Mouse (Mus musculus) granulocyte monocyte progenitor cell, adult 5-6 weeks (primary cell): ENCODE results near the gene Gm14190. TPM values are rescaled to one million over a fixed set of nuclear protein-coding genes. Genes with fewer than 3 reads are reported as not detected.
"Not testable (repeated sequence)": the region's sequence is repeated elsewhere in the genome, so short reads cannot be mapped to it uniquely, and the experiment has no call there.

Experiments
- ATAC-seq: replicated peaks from 2 replicates; pipeline ENCODE4 v1.8.0; 2016; ENCODE audit warnings: mild to moderate bottlenecking, moderate TSS enrichment, inconsistent platforms; ENCODE audit not compliant: poor library complexity, severe bottlenecking
- total RNA-seq, 2 experiments: library from RNA; stranded (forward) in 1 of 2; stranded (reverse) in 1 of 2; fragments of 200-712, 200-1000 nt in 1 of 2; fragments of >200 nt in 1 of 2; fragmentation: Nextera tagmentation in 1 of 2; gene quantifications; 2 replicates each; pipeline ENCODE4 v1.2.3; 2014 to 2017

Gene Gm14190
- not detected in 2 replicates for total RNA-seq (2014; fragmentation: Nextera tagmentation)
- not detected in 2 replicates for total RNA-seq (2017)

- ATAC-seq, result no peak
Measured at GRCm38 (mm10) chr11:99690463-99690862, at the start of gene Gm14190. Gm14190 (minus strand) TSS chr11:99690740.

- ATAC-seq, result no peak
Measured at GRCm38 (mm10) chr11:99734190-99734589, 43.6 kb upstream of the Gm14190 start, which contains the start of gene Gm14180. Gm14180 (minus strand) TSS chr11:99734290.

GRCm38 (mm10) chr11:99724061-99724460 lies 33.5 kb upstream of the Gm14190 start:
- no peak for ATAC-seq

DNA sequence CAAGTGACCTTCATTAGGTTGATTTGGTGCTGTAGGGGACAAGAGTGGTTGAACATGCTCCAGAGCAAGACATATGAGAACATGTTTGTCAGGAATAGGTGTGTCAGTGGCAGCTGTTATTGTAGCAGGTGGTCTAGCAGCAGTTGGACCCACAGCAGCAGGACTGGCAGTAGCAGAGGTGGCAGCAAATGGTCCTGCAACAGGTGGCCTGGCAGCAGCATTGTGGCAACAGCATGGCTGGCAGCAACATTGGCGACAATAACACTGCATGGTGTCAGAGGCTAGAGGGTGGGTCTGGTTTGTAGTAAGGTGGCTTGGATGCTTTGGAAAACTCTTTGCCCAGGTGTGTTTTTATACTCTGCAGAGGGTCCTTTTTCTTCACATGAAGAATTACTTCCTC lies 28.2 kb upstream of the Gm14190 start:
- no peak for ATAC-seq

DNA sequence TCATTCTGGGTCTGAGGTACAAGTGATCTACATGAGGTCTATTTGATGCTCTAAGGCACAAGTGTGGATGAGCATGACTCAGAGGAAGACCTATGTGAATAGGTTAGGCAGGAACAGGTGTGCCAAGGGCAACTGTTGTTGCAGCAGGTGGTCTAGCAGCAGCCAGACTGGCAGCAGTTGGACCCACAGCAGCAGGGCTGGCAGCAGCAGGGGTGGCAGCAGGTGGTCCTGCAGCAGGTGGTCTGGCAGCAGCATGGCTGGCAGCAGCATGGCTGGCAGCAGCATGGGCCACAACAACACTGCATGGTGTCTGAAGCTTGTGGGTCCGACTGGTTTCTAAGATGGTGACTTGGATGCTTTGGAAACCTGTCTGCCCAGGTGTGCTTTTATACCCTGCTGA lies 5.3 kb downstream of the Gm14190 start:
- not testable (repeated sequence) for ATAC-seq

DNA sequence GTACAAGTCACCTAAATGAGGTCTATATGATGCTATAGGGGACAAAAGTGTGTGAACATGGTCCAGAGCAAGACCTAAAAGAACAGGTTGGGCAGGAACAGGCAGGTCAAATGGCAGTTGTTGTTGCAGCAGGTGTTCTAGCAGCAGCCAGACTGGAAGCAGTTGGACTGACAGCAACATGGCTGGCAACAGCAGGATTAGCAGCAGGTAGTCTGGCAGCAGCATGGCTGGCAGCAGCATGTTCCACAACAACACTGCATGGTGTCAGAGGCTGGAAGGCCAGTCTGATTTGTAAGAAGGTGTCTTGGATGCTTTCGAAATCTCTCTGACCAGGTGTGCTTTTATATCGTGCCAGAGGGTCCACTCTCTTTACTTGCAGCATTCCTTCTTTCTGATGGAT lies 7.1 kb downstream of the Gm14190 start:
- no peak for ATAC-seq

DNA sequence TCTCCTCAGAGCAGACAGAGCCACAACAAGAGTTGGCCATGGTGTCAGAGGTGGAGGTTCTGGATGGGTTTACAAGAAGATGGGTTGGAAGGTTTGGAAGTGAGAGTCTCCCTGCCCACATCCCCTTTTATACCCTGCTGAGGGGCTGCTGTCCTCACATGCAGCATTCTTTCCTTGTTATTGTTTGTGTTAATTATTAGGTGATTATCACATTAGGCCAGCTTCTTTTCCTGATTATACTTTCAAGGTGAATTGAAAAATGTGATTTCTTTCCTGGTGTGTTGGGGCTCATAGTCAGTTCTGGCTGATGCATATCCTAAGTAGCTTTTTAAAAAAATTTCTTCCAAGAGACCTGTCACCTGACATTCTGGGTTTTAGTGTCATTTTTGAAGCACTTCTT lies 24.7 kb downstream of the Gm14190 start, which contains the start of gene Krtap4-6:
TSS of gene Krtap4-6 (minus strand) at position 101 of the 400 bp plus-strand sequence.
- no peak for ATAC-seq

DNA sequence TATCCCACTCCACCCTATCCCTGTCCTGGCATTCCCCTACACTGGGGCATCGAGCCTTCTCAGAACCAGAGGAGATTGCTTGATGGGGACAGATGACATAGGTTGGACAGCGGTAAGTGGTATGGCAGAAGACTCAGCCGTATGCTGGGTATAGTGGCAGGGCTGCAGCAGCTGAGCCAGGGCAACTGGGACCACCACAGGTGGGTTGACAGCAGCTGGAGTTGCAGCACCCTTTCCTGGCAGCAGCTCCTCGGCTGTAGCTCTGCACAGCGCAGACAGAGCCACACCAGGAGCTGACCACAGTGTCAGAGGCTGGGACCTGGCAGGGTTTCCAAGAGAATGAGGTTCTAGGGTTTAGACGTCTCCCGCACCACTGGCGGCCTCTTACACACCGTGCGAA lies 27.7 kb downstream of the Gm14190 start:
- ATAC-seq, result no peak

DNA sequence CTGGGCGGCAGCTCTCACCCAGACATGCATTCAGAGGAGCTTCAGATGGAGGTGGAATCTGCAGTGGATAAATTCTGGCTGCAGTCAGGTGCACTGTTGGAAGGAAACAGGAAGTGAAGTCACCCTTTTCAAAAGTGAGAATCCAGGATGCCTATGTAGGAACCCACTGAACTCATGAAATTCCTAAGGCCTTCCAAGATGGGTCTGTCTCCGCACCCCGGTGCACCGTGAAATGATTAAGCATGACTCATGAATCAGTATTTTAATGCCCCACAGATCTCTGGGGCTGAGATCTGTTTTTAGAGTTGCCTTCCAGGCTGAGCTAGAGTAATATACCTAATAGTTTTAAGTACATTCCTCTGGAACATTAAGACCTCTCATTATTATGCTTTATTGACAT lies 31.3 kb downstream of the Gm14190 start:
- no peak for ATAC-seq

- not testable (repeated sequence) for ATAC-seq
Measured at GRCm38 (mm10) chr11:99658467-99659010, 32.0 kb downstream of the Gm14190 start, which contains the start of gene Gm11563. Gm11563 (minus strand) TSS chr11:99658960.

DNA sequence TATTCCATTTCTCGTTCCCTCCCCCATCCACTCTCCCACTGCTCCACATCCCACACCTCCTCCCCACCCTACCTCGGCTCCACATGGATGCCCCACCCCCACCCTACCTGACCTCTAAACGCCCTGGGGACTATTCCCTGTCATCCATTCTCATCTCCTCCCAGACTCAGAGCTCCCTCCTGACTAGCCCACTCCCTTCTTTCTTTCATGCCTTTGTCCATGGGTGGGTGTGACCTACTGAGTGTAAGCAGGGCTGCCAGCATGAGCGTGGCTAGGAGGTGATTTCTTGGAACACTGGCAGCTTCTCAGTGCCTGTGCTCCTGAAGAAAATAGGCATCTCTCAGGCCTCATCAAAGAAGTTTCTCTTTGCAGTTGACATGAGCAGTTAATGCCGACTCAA lies 33.5 kb downstream of the Gm14190 start:
- ATAC-seq, result no peak

GRCm38 (mm10) chr11:99650136-99650535 lies 40.4 kb downstream of the Gm14190 start, which contains the start of gene Gm11555:
Gm11555 (minus strand) TSS chr11:99650236.
- ATAC-seq, result no peak

DNA sequence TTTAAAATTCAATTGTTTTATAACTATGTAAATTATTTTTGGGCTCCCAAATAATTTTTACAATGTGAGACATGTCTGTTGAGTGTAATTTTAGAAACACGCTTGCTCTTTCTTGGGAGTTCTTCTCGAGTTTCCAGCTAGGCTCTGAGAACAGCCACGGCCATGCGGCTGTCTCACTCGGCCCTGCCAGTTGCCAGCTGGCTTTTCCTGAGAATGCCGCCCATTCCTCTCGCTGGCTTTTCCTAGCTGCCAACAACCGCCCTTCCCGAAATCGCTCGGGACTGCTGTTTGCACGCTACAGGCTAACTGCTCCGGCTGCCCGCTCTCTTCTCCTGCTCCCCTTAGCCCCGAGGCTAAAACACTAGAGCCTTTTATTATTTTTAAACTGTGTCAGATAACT lies 44.1 kb downstream of the Gm14190 start:
- no peak for ATAC-seq

- ATAC-seq, result no peak
Measured at GRCm38 (mm10) chr11:99644351-99644750, 46.2 kb downstream of the Gm14190 start.

DNA sequence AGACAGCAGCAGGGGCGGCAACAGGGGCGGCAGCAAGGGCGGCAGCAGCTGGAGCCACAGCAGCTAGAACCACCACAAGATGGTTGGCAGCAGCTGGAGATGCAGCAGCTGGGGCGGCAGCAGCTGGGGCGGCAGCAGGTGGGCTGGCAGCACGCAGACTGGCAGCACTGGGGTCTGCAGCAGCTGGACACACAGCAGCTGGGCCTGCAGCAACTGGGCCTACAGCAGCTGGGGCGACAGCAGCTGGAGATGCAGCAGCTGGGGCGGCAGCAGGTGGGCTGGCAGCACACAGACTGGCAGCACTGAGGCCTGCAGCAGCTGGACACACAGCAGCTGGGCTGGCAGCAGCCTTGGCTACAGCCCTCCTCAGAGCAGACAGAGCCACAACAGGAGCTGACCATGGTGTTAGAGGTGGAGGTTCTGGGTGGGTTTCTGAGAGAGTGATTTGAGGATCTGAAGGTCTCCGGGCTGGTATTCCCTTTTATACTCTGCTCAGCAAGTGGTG lies 46.9 kb downstream of the Gm14190 start, which contains the start of gene Krtap4-7:
TSS of gene Krtap4-7 (minus strand) at position 455 of the 505 bp plus-strand sequence.
- ATAC-seq, result not testable (repeated sequence)

GRCm38 (mm10) chr11:99640926-99641325 lies 49.6 kb downstream of the Gm14190 start:
- ATAC-seq, result no peak

Other genes starting within 250 kb of the Gm14190 start
Only the 30 nearest of the 39 such genes appear.
- gene Krt40, start 147.6 kb downstream of the Gm14190 start, total RNA-seq (2014; fragmentation: Nextera tagmentation), result not detected in 2 replicates
- gene Krt40, start 147.6 kb downstream of the Gm14190 start, total RNA-seq (2017), result not detected in 2 replicates
- gene Krtap3-3, start 139.9 kb downstream of the Gm14190 start, total RNA-seq (2014; fragmentation: Nextera tagmentation), result not detected in 2 replicates
- not detected in 2 replicates for gene Krtap3-3, start 139.9 kb downstream of the Gm14190 start, total RNA-seq (2017)
- gene Krtap3-2, start 133.9 kb downstream of the Gm14190 start, total RNA-seq (2014; fragmentation: Nextera tagmentation), result not detected in 2 replicates
- gene Krtap3-2, start 133.9 kb downstream of the Gm14190 start, total RNA-seq (2017), result not detected in 2 replicates
- not detected in 2 replicates for gene Gm11939, start 131.3 kb downstream of the Gm14190 start, total RNA-seq (2014; fragmentation: Nextera tagmentation)
- gene Gm11939, start 131.3 kb downstream of the Gm14190 start, total RNA-seq (2017), result not detected in 2 replicates
- gene Krtap3-1, start 124.1 kb downstream of the Gm14190 start, total RNA-seq (2014; fragmentation: Nextera tagmentation), result not detected in 2 replicates
- gene Krtap3-1, start 124.1 kb downstream of the Gm14190 start, total RNA-seq (2017), result not detected in 2 replicates
- not detected in 2 replicates for gene Krtap1-5, start 109.7 kb downstream of the Gm14190 start, total RNA-seq (2014; fragmentation: Nextera tagmentation)
- gene Krtap1-5, start 109.7 kb downstream of the Gm14190 start, total RNA-seq (2017), result not detected in 2 replicates
- not detected in 2 replicates for gene Krtap1-4, start 107.1 kb downstream of the Gm14190 start, total RNA-seq (2014; fragmentation: Nextera tagmentation)
- gene Krtap1-4, start 107.1 kb downstream of the Gm14190 start, total RNA-seq (2017), result not detected in 2 replicates
- not detected in 2 replicates for gene Krtap1-3, start 99.4 kb downstream of the Gm14190 start, total RNA-seq (2014; fragmentation: Nextera tagmentation)
- gene Krtap1-3, start 99.4 kb downstream of the Gm14190 start, total RNA-seq (2017), result not detected in 2 replicates
- not detected in 2 replicates for gene Krtap9-3, start 92.6 kb downstream of the Gm14190 start, total RNA-seq (2014; fragmentation: Nextera tagmentation)
- gene Krtap9-3, start 92.6 kb downstream of the Gm14190 start, total RNA-seq (2017), result not detected in 2 replicates
- not detected in 2 replicates for gene Gm11938, start 87.4 kb downstream of the Gm14190 start, total RNA-seq (2014; fragmentation: Nextera tagmentation)
- gene Gm11938, start 87.4 kb downstream of the Gm14190 start, total RNA-seq (2017), result not detected in 2 replicates
- gene Gm11937, start 80.6 kb downstream of the Gm14190 start, total RNA-seq (2014; fragmentation: Nextera tagmentation), result not detected in 2 replicates
- not detected in 2 replicates for gene Gm11937, start 80.6 kb downstream of the Gm14190 start, total RNA-seq (2017)
- not detected in 2 replicates for gene Krtap2-4, start 75.9 kb downstream of the Gm14190 start, total RNA-seq (2014; fragmentation: Nextera tagmentation)
- not detected in 2 replicates for gene Krtap2-4, start 75.9 kb downstream of the Gm14190 start, total RNA-seq (2017)
- gene Gm11562, start 70.3 kb downstream of the Gm14190 start, total RNA-seq (2014; fragmentation: Nextera tagmentation), result not detected in 2 replicates
- not detected in 2 replicates for gene Gm11562, start 70.3 kb downstream of the Gm14190 start, total RNA-seq (2017)
- gene Krtap4-1, start 62.5 kb downstream of the Gm14190 start, total RNA-seq (2014; fragmentation: Nextera tagmentation), result not detected in 2 replicates
- not detected in 2 replicates for gene Krtap4-1, start 62.5 kb downstream of the Gm14190 start, total RNA-seq (2017)
- gene Krtap4-2, start 55.7 kb downstream of the Gm14190 start, total RNA-seq (2014; fragmentation: Nextera tagmentation), result not detected in 2 replicates
- not detected in 2 replicates for gene Krtap4-2, start 55.7 kb downstream of the Gm14190 start, total RNA-seq (2017)
- not detected in 2 replicates for gene Krtap4-7, start 46.7 kb downstream of the Gm14190 start, total RNA-seq (2014; fragmentation: Nextera tagmentation)
- not detected in 2 replicates for gene Krtap4-7, start 46.7 kb downstream of the Gm14190 start, total RNA-seq (2017)
- gene Gm11555, start 40.5 kb downstream of the Gm14190 start, total RNA-seq (2014; fragmentation: Nextera tagmentation), result not detected in 2 replicates
- gene Gm11555, start 40.5 kb downstream of the Gm14190 start, total RNA-seq (2017), result not detected in 2 replicates
- gene Gm11563, start 31.8 kb downstream of the Gm14190 start, total RNA-seq (2014; fragmentation: Nextera tagmentation), result not detected in 2 replicates
- gene Gm11563, start 31.8 kb downstream of the Gm14190 start, total RNA-seq (2017), result not detected in 2 replicates
- gene Krtap4-6, start 24.8 kb downstream of the Gm14190 start, total RNA-seq (2014; fragmentation: Nextera tagmentation), result not detected in 2 replicates
- not detected in 2 replicates for gene Krtap4-6, start 24.8 kb downstream of the Gm14190 start, total RNA-seq (2017)
- gene Gm14180, start 43.5 kb upstream of the Gm14190 start, total RNA-seq (2014; fragmentation: Nextera tagmentation), result not detected in 2 replicates
- not detected in 2 replicates for gene Gm14180, start 43.5 kb upstream of the Gm14190 start, total RNA-seq (2017)
- not detected in 2 replicates for gene Gm11595, start 82.2 kb upstream of the Gm14190 start, total RNA-seq (2014; fragmentation: Nextera tagmentation)
- gene Gm11595, start 82.2 kb upstream of the Gm14190 start, total RNA-seq (2017), result not detected in 2 replicates
- gene Krtap4-8, start 90.0 kb upstream of the Gm14190 start, total RNA-seq (2014; fragmentation: Nextera tagmentation), result not detected in 2 replicates
- not detected in 2 replicates for gene Krtap4-8, start 90.0 kb upstream of the Gm14190 start, total RNA-seq (2017)
- not detected in 2 replicates for gene Krtap4-9, start 94.5 kb upstream of the Gm14190 start, total RNA-seq (2014; fragmentation: Nextera tagmentation)
- gene Krtap4-9, start 94.5 kb upstream of the Gm14190 start, total RNA-seq (2017), result not detected in 2 replicates
- not detected in 2 replicates for gene Gm11596, start 102.7 kb upstream of the Gm14190 start, total RNA-seq (2014; fragmentation: Nextera tagmentation)
- not detected in 2 replicates for gene Gm11596, start 102.7 kb upstream of the Gm14190 start, total RNA-seq (2017)
- not detected in 2 replicates for gene Gm11569, start 108.2 kb upstream of the Gm14190 start, total RNA-seq (2014; fragmentation: Nextera tagmentation)
- not detected in 2 replicates for gene Gm11569, start 108.2 kb upstream of the Gm14190 start, total RNA-seq (2017)
- gene Gm11554, start 113.7 kb upstream of the Gm14190 start, total RNA-seq (2014; fragmentation: Nextera tagmentation), result not detected in 2 replicates
- gene Gm11554, start 113.7 kb upstream of the Gm14190 start, total RNA-seq (2017), result not detected in 2 replicates
- gene Krtap4-13, start 119.2 kb upstream of the Gm14190 start, total RNA-seq (2014; fragmentation: Nextera tagmentation), result not detected in 2 replicates
- gene Krtap4-13, start 119.2 kb upstream of the Gm14190 start, total RNA-seq (2017), result not detected in 2 replicates
- not detected in 2 replicates for gene Gm11564, start 124.9 kb upstream of the Gm14190 start, total RNA-seq (2014; fragmentation: Nextera tagmentation)
- not detected in 2 replicates for gene Gm11564, start 124.9 kb upstream of the Gm14190 start, total RNA-seq (2017)
- gene 2300003K06Rik, start 147.3 kb upstream of the Gm14190 start, total RNA-seq (2014; fragmentation: Nextera tagmentation), result not detected in 2 replicates
- gene 2300003K06Rik, start 147.3 kb upstream of the Gm14190 start, total RNA-seq (2017), result not detected in 2 replicates
- not detected in 2 replicates for gene Krtap4-16, start 160.9 kb upstream of the Gm14190 start, total RNA-seq (2014; fragmentation: Nextera tagmentation)
- not detected in 2 replicates for gene Krtap4-16, start 160.9 kb upstream of the Gm14190 start, total RNA-seq (2017)